Mouse (Mus musculus): ENCODE measurements at regions not wholly inside any gene's neighbourhood (a gene's known extent, or its start where the extent isn't known, plus 50 kb on each side); places are given as distances from the start of the nearest gene placed in this dataset.

DNA sequence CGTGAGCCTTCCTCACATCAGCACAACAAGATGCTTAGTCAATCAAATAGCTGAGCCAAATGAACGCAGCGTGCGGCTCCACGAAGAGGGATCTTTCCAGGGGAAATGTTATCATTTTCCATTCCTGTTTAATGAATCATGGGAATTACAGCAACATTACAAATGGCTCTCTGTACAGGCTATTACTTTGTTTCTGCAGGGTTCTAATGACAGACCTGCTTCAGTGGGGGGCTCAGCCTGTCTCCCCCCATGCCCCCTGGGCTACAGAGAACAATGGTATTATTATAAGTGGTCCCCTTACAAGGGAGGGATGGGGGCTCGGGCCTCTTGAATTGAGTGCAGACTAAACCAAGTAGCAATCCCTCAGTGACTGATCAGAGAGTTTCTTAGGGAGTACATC is 144.3 kb upstream of the Csf3r start:
- no peak for DNase-seq (ENCODE audit: low spot score in 2 of 2)

DNA sequence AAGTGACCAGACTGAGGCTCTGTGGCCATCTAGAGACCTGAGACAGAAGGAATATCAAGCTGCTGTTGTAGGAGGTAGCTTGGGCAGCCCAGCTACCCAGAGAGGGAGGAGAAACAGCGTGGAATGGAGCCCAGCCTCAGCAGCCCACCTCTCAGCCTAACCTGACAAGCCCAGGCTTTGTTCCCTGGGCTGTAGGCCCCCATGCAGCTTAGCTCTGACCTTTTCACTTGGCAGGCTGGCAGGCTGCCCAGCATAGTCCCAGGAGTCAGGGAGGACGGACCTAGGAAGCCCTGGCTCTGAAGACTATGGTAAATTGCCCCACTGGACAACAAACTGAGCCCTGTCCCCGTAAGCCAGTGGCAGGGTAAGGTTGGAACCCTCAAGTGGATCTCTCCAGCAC is 141.8 kb upstream of the Csf3r start:
- no peak for DNase-seq (ENCODE audit: low spot score in 2 of 2)

DNA sequence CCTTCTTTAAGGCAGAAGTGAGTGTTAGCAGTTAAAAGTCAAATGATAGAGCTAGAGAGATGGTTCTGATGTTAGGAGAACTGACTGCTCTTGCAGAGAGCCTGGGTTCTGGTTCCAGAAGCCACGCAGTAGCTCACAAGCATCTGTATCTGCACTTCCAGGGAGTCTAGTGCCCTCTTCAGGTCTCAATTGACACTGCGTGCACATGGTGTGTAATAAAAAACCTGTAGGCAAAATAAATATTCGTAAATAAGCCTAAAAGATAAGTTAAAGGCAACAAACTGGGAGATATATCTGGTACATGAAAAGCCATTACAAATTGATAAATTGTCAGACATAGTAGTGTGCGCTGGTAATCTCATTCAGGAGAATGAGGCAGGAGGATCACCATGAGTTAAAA is 133.8 kb upstream of the Csf3r start:
- no peak for DNase-seq (ENCODE audit: low spot score in 2 of 2)

DNA sequence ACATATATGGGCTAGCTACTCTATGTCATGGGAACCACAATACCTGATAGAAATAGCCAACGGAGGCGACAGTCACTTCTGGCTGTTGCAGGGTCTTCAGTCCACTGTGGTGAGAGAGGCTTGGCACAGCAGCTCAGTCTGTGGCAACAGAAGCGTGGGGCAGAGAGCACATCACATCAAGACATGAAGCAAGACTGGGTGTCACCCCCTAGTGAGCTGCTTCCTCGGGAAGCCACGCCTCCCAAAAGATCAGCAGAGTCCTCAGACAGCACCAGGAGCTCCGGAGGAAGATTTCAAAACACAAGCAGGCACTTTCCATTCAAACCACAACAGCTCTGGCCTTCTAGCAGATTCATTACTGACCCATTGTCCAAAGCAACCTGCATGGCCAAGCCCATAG is 131.2 kb upstream of the Csf3r start:
- no peak for DNase-seq (ENCODE audit: low spot score in 2 of 2)

DNA sequence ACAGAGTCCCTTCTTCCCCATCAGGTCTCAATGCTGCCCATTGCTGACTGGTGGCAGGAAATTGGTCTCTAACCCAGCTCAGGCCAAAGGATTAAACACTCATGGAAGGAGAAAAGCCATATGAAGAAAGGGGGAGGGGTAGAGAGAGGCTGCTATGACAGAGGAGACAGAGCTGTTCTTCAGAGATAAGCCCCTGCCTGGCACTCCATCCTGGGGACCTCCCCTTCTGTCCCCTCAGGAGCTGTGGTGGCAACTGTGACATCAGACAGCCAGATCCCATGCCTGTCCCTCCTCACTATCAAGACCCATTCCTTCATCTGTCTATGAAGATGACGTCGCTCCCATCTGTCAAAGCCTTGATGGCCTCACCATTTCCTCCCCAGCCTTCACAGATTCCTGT is 126.6 kb upstream of the Csf3r start:
- no peak for DNase-seq (ENCODE audit: low spot score in 2 of 2)

DNA sequence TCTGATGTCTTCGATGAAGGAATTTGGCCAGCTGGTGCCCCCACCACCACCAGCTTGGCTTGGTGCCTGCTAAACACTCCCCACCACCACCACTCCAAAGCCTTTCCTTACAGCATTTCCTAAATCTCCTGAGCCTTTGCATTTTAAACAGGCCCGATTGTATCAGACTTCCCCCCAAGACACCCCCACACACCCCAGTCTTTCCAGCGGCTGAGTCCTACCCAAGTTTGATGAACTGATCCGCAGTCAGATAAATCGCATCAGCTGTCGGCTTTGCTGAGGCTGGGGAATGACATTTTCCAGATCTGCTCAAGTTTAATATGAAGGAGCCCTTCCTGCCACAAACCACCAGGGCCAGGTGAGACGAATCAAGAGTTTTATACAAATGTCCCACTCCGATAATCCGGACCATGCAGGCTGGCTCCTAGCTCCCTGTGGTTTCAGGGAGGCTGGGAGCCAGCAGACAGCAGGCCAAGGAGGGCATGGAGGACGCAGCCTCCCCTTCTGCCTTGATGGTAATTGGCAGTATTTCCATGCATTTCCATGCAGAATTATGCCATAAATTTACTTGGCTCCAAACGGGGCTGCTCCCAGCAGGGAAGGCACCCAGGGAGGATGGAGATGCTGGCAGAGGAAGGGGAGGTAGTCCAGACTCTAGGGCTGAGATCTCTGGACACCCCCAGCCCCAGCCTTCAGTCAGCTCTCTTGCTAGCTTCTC is 125.6 kb upstream of the Csf3r start:
- DNase-seq (ENCODE audit: low spot score in 2 of 2): no peak

DNA sequence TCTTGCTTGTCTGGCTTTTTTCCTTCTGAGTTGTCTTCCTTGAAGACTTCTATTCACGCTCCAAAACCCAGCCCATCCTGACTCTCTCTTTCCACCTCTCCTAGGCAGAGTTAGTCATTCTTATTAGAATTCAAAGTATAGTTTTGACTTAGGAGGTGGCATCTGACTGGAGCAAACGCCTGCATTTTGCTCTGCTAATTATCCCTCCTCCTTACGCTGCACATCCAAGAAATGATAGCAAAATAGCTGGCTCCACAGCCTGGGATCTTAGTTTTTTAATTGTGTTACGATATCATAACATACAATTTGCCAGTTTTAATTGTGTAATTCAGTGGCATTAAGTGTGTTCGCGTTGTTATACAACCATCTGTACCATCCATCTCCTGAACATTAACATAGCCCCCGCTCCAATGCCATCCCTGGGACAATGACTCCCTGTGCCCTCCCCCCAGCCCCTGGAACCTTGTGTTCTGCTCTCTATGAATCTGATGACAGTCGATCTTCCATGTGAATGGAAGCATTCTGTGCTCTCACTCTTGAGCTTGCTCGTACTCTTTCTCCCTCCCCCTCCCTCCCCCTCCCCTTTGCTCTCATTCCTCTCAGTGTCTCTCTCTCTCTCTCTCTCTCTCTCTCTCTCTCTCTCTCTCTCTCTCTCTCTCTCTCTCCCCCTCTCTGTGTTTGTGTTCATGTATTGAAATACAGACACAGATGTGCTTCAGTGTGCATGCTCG is 122.6 kb upstream of the Csf3r start:
- no peak for DNase-seq (ENCODE audit: low spot score in 2 of 2)

DNA sequence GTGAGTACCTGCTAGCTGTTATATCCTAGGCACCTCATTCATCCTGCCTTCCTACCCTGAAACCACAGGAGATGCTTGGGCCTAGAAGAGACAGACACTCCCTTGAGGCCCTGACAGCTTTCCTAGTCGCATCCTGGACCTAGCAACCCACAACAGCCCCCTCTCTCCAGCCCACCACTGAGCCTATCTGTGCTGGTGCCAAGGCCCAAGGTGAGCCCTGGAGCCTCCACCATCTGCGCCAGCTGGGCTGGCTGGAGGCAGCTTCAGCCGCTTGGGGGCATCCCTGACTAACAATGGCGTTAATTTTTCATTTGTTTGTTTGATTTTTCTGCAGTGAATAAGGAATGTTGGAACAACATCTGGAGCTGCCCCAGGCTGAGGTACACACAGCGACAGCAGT is 118.1 kb upstream of the Csf3r start:
- no peak for DNase-seq (ENCODE audit: low spot score in 2 of 2)

DNA sequence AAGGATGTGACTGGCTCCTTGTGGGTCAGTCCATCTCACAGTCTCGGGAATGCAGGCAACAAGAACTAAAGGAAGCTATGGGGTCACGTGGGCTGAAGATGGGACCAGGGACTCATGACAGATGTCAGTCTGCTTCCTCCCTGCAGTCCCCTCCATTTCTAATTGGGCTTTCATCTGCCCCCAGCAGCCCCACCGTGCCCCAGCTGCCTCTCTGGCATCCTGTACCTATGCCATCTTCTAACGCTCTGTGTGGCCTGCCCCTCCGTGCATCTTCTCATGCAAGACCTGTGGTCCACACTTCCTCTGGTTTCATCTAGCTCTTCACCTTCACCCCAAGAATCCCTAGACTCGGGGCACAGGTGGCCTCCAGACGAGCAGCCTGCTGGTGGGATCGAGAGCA is 115.4 kb upstream of the Csf3r start:
- DNase-seq (ENCODE audit: low spot score in 2 of 2): no peak

DNA sequence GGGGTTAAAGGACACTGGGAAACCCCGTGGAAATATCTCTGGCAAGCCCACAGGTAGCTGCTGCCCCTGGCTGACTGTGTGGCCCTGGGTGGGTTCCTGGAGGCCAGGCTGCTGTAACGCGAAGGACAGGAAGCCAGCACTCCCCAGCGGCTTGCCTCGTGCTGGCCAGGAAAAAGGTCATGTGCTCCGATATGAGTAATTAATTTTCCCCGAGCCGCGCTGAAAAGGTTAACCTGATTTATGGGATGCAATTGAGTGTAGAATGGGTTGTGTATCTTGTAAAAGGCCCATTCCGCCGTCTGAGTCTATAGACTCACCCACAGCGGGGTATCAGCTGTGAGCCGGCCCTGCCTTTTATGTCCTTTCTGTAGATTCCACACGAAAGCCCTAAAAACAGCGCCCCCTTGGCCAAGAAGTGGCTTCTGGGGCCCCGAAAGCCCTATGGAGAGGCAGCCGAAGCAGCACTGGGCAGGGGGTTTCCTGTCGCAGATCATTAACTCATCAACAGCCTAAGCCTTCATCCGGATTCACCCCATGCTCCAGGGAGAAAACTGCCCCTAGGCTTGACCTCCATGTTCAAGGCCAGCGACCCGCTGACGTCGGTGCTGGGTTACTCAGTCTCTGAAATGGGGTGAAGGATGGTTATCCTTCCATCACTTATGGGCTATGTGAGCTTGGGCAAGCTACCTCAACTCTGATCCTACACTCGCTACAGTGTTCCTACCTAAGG is 112.6 kb upstream of the Csf3r start:
- DNase-seq (ENCODE audit: low spot score in 2 of 2): no peak

DNA sequence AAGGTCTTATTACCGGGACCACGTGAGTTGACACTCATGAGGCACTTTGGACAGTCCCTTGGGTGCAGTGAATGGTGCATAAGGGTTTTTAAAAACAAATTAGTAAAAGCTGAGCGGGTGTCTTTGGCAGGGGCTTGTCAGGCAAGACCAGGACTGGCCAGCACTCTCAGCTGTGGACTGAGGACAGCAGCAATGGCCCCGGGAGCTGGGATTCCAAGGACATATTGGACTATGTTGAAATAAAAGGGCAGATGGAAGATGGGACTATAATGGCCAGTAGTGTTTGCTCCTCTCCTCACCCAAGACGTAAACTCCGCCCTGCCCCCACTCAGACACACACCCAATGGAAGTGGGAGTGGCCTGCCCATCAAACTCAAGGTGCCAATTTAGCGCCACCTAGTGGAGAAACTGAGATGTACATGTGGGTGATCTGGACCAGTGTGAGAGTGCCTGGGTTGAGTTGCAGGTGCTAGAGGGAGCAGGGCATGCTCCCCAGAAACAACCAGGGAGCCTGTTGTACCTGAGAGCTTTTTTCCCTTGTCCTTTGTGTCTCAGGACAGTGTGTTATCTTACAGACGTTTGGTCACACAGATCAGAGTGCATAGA is 111.8 kb upstream of the Csf3r start:
- DNase-seq (ENCODE audit: low spot score in 2 of 2): peak in 1 of 2 experiments; percentile 13

DNA sequence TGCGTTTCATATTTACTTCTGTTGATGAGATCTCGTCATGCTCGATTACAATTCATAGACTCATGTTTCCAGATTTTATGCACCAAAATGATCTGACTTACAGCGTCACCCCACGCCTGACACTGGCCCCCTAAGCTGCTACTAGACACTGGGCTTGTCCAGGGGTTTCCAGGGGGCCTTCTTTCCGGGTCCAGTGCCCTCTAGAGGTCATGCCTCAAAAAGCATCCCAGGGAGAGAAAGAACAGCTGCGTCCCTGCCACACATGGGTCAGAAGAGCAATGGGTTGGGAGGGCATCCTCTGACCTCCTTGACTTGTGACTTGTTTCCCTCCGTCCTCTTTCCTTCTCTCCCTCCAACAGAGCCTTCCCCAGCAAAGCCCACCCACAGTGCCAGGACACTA is 109.2 kb upstream of the Csf3r start:
- DNase-seq (ENCODE audit: low spot score in 2 of 2): no peak

DNA sequence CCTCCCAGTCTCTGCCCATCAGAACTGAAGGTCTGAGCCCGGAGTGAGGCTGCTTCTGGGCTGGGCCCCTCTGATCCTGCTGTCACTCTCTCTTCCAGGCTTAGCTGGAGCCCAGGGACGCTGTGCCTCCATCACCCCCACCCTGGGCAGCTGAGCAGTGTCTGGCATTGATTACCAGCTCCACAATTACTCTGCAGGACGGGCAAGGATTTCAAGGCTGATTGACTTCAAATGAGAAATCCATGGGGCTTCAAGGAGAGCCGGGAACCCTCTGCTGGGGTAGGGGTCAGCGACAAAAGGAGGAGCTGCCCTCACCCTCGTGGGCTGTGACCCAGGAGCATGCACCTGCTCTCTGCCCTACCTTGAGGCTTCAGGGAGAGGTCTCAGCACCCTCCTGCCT is 107.1 kb upstream of the Csf3r start:
- DNase-seq (ENCODE audit: low spot score in 2 of 2): no peak

DNA sequence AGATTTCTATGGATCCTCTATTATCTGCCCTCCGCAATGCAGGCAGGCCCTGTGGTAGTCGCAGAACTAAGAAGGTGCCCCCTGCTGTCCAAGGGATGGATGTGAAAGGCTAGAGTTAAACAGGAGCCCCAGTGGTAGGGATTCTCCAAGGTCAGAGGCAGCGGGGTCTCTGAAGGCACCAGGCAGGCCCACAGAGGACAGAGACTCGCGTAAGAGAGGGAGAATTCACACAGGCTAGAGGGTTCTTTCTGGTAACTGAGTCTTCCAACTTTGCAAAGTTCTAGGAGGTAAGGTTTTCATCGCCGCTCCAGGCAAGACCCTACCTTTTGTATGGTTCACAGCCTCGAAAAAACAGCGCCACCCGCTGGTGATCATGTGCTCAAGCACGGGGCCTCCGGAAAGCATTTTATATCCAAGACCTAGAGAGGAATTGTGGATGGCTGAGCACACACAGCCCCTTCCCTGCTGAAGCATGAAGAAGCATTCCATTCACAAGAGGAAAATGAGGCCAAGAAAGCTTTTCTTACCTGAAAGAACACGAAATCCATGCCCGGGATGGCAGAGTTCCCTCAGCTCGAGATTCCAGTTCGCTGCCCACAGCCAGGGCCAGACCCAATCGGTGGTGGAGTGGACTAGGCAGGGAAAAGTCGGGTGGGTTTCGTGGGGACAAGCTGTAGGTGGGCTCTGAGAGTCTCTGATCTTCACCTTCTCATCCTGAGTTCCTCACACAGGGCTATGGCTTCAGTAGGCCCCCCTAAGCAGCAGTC is 102.6 kb upstream of the Csf3r start:
- no peak for DNase-seq (ENCODE audit: low spot score in 2 of 2)

DNA sequence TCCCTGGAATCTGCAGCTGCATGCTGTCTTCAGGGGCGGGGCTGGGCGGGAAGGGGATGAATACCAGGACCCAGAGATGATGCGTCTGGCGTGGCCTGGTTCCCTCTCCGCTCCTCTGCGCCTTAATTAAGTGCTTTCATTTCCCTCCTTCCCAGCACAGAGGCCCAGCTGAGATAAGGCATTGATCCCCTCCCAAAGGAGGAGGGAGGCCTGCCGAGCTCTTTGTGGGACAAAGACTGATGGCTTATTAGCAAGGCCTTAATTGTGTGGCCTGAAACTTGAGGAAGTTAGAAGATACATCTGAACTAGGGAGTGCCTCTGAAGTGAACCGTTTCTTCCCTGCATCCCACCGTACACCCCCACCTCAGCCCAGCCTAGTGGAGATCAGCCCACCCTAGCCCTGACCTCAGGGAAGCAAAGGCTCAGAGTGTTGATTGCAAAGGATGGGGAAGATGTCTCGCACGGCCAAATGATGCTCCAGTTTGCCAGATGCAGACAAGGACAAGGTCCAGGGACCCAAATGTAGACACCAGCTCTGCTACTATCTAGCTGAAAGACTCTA is 102.0 kb upstream of the Csf3r start:
- DNase-seq (ENCODE audit: low spot score in 2 of 2): no peak

DNA sequence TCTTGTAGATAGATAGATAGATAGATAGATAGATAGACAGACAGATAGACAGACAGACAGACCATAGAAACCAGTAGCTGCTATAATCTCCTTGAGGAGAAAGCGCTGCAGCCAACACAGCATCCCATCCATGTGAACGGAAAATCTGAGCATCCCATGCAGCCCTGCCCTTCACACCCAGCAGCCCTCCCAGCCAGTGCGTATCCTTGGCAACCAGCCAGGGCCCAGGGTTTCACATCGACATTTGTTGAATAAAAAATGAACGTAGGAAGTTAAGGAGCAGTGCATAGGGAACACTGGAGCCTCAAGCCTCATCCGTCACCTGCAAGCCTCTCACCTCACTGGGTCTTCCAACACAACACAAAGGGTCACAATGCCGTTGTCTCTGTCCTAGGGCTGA is 101.1 kb upstream of the Csf3r start:
- no peak for DNase-seq (ENCODE audit: low spot score in 2 of 2)

DNA sequence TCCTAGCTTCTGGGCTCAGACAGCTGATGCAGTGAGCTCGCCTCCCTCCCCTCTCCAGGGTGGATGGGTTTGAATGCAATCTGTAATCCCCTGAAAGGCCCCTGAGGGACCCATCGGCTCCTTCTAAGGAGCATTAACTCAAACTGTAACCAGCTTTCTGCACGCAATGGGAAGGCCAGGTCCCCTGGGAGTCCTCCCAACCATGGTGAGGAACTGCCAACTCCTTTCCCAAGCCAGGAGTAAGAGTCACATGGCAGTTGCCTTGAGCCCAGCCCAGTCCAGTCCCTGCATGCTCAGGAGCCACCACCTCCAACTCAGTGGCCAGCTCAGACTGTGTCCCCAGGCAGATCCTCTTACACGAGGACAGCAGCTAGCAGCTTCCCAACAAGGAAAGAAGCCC is 96.2 kb upstream of the Csf3r start:
- DNase-seq (ENCODE audit: low spot score in 2 of 2): no peak

DNA sequence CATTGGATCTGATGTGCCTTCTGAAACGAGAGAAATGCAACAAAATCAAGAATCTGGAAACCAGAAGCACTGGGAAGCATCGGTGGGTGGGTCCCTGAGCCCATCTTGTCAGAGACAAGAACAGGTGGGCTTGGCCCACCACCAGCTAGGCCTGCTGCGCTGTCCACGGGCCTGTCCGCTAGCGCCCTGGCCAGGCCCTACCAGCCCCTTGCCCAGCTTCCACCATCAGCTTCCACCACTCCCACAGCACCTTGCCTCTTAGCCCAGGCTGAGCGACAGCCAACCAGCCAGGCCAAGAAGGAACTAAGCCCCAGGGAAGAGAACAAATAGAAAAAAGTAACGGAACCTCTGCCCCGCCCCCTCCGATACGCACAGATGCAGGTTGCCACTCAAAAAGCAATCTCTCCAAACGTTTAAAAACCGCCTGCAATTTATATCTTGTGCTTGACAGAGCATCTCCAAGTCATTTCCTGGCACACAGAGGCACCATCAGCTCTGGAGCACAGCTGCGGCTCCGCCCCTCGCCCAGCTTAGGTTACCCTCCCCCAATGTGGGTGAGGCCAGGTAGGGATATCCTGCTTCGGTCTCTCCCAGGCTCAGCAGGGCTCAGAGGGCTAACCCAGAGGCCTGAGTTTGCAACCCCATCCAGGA is 95.1 kb upstream of the Csf3r start:
- no peak for DNase-seq (ENCODE audit: low spot score in 2 of 2)

DNA sequence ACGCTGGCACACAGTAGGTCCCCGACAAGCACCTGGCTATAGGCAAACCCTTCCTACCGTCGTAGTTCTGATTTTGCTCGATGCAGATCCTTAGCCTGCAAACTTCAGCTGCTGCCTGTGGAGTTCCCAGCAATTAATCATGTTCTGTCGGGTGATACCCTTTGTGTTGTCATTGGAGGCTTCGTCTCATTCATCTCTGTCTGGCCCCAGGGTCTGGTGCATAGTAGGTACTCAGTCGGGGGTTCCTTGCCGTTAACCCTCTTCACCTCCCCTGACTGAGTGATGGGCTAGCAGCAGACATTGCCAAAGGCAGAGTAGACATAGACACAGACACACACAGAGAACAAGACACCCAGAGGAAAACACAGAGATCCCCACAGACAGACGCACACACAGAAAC is 93.6 kb upstream of the Csf3r start:
- DNase-seq (ENCODE audit: low spot score in 2 of 2): no peak

DNA sequence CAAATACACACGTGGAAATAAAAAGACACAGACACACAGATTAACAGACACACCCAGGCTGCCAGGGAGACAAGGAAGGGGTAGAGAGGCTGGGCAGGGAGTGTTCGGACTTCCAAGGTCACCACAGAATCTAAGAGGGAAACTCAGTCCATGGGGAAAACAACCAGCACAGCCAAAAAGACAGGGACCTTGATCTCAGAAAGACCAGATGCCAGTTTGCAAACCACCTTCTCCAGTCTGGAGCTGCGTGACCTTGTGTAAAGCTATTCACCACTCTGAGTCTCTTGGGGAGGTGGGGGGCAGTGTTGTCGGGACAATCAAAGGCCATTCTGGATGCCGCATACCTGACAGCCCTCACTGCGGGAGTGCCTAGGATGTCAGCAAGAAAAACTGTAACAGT is 93.0 kb upstream of the Csf3r start:
- DNase-seq (ENCODE audit: low spot score in 2 of 2): no peak
